ENCODE assay signal across 14 mouse cellular contexts in genomic region chr12:11020571-11021545, GRCm38 (mm10).
A peak's percentile ranks its signal among the peaks of the same experiment; 100 is the strongest.
DNase-seq lines count a peak whose midpoint lies in the region; ATAC-seq lines count a peak whose summit lies in the region.
"Had no signal": no experiment of that assay in that cellular context is flagged by ENCODE, and none has a peak within 500 bp of the region (broad histone marks: within the 10 kb centered on the region; RNA-seq: fewer than 3 reads in every experiment).

No protein-coding gene starts in this region.

- ATAC-seq in forebrain, embryonic 16.5 days, result peak; percentile 59

- H3K4me2 ChIP-seq in forebrain, embryonic 16.5 days (ENCODE audit: low read length), result no peak overlapping the region
- H3K4me2 ChIP-seq: embryonic facial prominence, embryonic 15.5 days; heart, embryonic 15.5 days; hindbrain, embryonic 13.5 days; liver, embryonic 13.5 days had no signal

- no peaks in the 10 kb centered on the region for H3K36me3 ChIP-seq in forebrain, embryonic 16.5 days (ENCODE audit: control insufficient read depth, insufficient read depth)
- H3K36me3 ChIP-seq: embryonic facial prominence, embryonic 15.5 days; heart, embryonic 15.5 days; hindbrain, embryonic 13.5 days; liver, embryonic 13.5 days had no signal

- no peaks in the 10 kb centered on the region for H3K9me3 ChIP-seq in forebrain, embryonic 16.5 days (ENCODE audit: control insufficient read depth, low read length)
- H3K9me3 ChIP-seq: embryonic facial prominence, embryonic 15.5 days; heart, embryonic 15.5 days; hindbrain, embryonic 13.5 days; liver, embryonic 13.5 days; megakaryocyte, embryonic 14.5 days had no signal

- no peak overlapping the region for H3K9ac ChIP-seq in forebrain, embryonic 16.5 days (replicated peaks; ENCODE audit: low read depth, low read length)
- H3K9ac ChIP-seq: embryonic facial prominence, embryonic 15.5 days; heart, embryonic 15.5 days; hindbrain, embryonic 13.5 days; liver, embryonic 13.5 days had no signal

- H3K4me1 ChIP-seq in forebrain, embryonic 16.5 days (replicated peaks; ENCODE audit: control insufficient read depth, insufficient read depth, low read length), result no peaks in the 10 kb centered on the region
- H3K4me1 ChIP-seq: embryonic facial prominence, embryonic 15.5 days; heart, embryonic 15.5 days; hindbrain, embryonic 13.5 days; liver, embryonic 13.5 days; megakaryocyte, embryonic 14.5 days had no signal

- H3K27me3 ChIP-seq in forebrain, embryonic 16.5 days (replicated peaks; ENCODE audit: control insufficient read depth, insufficient read depth, low read length), result no peaks in the 10 kb centered on the region
- H3K27me3 ChIP-seq: embryonic facial prominence, embryonic 15.5 days; heart, embryonic 15.5 days; hindbrain, embryonic 13.5 days; liver, embryonic 13.5 days; megakaryocyte, embryonic 14.5 days had no signal

- WGBS in forebrain, embryonic 16.5 days, result 82% methylated on average over 11 of the region's 11 CpGs

- intact Hi-C loops in heart, postnatal 10 days (cut with DNase I), result no loop called here

- DNase-seq in heart, adult 11 months, result peak; percentile 63
- DNase-seq in heart, postnatal 10 days, result no peak
- peak; percentile 43 for DNase-seq in kidney, postnatal 14 days
- no peak for DNase-seq in kidney, adult 18-20 months
- DNase-seq in NIH3T3 (ENCODE audit: low read depth), result peak; percentile 6
- DNase-seq in thymus, postnatal 10 days (ENCODE audit: low spot score in 2 of 2), result no peak
- DNase-seq: adrenal gland, postnatal 25 days; liver, embryonic 13.5 days; spleen, adult 18-20 months had no signal

- no peak overlapping the region for H3K4me3 ChIP-seq in forebrain, embryonic 16.5 days (replicated peaks; ENCODE audit: low read length)
- H3K4me3 ChIP-seq: embryonic facial prominence, embryonic 15.5 days; heart, embryonic 15.5 days; hindbrain, embryonic 13.5 days; liver, embryonic 13.5 days; megakaryocyte, embryonic 14.5 days had no signal

- no peak overlapping the region for H3K27ac ChIP-seq in forebrain, embryonic 16.5 days (ENCODE audit: low read length)
- H3K27ac ChIP-seq: embryonic facial prominence, embryonic 15.5 days; heart, embryonic 15.5 days; hindbrain, embryonic 13.5 days; liver, embryonic 13.5 days had no signal

Comparison
In these comparisons a context has a peak if more than half of its experiments do, and no peak if none do; other contexts are left out.
1. DNase-seq: peak in heart, adult 11 months (single experiment), kidney, postnatal 14 days (single experiment) and NIH3T3 (single experiment); none in heart, postnatal 10 days (0 of 2), kidney, adult 18-20 months (single experiment) and thymus, postnatal 10 days (0 of 2).